Mouse (Mus musculus): Measurements from ENCODE around the gene B230104I21Rik.

DNA sequence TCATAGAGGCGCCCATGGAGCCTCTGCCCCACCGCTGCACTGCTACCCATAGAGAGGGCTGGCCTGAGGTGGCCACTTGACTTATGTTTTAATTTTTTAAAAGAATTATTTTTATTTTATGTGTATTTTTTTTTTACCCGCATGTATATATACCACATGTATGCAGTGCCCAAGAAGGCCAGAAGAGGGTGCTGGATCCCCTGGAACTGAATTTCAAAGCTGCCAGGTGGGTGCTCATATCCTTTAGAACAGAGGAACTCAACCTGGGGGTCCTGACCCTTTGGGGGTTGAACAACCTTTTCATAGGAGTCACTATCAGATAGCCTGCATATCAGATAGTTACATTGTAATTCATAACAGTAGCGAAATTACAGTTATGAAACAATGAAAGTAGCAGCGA, 19.5 kb downstream of the B230104I21Rik start:
- TF ChIP-seq CTCF (conservative IDR thresholded peaks at IDR 0.05; ENCODE audit: insufficient read depth, insufficient read length, low read depth, low read length) (0 out of 2 replicates have a peak, but pooled peaks have one; percentile 9), POLR2A (IDR thresholded peaks at IDR 0.05; ENCODE audit: low read depth, low read length) (no peak)

Measured in kidney, adult 2 months (tissue).